Mouse (Mus musculus) heart, adult 2 months (tissue): ENCODE data around the gene Rfxank.

Experiments used
- CTCF ChIP-seq: fragments of 200-600 bp; IDR thresholded peaks from 2 replicates; pipeline ENCODE4 v1.8.1; 2022; ENCODE audit warnings: antibody characterized with exemption, mild to moderate bottlenecking, moderate library complexity
- EP300 ChIP-seq: fragments of 200-500 bp; IDR thresholded peaks from 2 replicates; pipeline ENCODE4 v1.6.1; 2011; ENCODE audit warnings: low read depth, low read length, control low read depth; ENCODE audit not compliant: insufficient read depth
- POLR2A ChIP-seq: fragments of 200-500 bp; IDR thresholded peaks from 2 replicates; pipeline ENCODE4 v1.6.1; 2011; ENCODE audit warnings: mild to moderate bottlenecking, low read depth, low read length, control low read depth; ENCODE audit not compliant: insufficient read depth

DNA sequence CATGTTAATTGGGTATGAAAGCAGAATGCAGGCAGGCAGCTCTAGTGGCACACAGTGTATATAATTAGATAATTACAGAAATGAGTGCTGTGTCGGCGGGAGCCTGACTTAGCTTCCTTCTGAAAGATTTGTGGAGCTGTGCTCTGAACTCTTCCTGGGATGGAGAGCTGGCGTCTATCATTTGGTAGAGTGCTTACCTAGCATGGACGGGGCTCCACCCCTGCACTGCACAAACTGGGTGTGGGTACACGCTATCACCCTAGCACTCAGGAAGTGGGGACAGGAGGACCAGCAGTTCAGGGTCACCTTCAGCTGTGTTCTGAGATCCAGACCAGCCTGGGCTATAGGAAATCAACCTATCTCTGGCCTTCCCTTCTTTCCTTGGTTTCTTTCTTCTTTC lies 34.4 kb upstream of the Rfxank start:
- TF ChIP-seq CTCF, result no peak
- no peak for TF ChIP-seq POLR2A
- TF ChIP-seq EP300, result no peak
